Mouse (Mus musculus) naive thymus-derived CD4-positive, alpha-beta T cell, adult 2 months (primary cell): ENCODE results near the gene Pde12.
"Not testable (repeated sequence)": the region's sequence is repeated elsewhere in the genome, so short reads cannot be mapped to it uniquely, and the experiment has no call there.

Experiments used
- DNase-seq: peaks from one replicate; pipeline ENCODE4 v3.0.0-alpha.2; 2011; ENCODE audit warnings: low read depth

Pde12 gene

GRCm38 (mm10) chr14:26669292-26670073, at the start of gene Pde12:
TSS of gene Pde12 (minus strand) at chr14:26669883.
- peak; percentile 92 for DNase-seq

DNA sequence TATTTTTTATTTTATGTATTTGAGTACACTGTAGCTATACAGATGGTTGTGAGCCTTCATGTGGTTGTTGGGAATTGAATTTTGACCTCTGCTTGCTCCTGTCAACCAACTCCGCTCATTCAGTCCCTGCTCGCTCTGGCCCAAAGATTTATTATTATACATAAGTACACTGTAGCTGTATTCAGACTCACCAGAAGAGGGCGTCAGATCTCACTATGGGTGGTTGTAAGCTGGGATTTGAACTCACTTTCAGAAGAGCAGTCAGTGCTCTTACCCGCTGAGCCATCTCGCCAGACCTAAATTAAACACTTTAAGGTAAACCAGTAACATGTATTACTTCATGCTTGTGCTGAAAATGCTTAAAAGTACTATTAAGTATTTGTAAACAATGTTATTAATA, 35.6 kb upstream of the Pde12 start:
- DNase-seq: peak; percentile 2

DNA sequence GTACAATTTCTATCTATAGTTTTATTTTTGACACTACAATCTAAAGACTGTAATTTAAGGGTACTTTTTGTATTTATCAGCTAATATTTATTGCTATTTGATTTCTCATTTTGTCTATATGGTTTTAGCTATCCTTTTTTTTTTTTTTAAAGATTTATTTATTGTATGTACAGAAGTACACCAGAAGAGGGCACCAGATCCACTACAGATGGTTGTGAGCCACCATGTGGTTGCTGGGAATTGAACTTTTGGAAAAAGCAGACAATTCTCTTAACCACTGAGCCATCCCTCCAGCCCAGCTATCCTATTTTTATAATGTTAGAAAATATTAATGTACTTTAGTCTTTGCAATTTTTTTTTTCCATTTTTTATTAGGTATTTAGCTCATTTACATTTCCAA, 28.2 kb upstream of the Pde12 start:
- DNase-seq: peak; percentile 62

DNA sequence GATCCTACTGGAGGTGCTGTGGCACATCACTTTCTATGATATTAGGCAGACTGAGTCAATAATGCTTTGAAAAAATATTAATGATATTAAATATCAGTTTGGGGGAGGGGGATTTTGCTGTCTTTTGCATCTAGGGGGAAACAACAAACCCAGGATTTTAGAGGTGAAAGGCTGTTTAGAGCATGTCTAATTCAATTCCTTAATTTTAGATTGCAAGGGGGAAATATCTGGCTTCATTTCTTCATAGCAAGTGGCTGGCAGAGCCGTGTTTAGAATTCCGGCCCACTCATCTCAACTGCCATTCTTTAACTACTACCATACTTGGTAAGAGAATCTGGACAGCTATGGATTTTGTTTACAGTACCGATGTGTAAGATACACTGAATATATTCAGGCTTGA, 23.3 kb upstream of the Pde12 start, which contains the start of gene Dnah12:
TSS of gene Dnah12 (plus strand) at position 301 of the 400 bp plus-strand sequence.
- DNase-seq: no peak

DNA sequence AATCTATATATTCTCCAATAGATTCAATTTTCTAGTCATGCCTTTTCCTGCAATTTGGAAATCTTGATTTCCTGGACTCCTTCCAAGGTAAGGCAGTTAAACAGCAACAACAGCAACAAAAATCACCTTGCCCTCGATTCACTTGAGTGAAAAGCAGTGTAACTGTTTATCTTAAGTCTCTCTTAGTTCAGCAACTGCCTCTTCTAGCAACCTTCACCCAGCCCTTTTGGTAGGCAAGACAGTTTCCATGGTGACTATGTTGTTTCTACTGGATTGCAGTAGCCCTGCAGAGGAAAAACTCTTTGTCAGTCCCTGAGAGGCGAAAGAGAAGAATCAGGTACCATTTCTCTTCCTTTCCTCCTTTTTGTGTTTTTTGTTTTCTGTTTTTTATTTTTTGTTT, 21.7 kb upstream of the Pde12 start:
- DNase-seq: no peak

DNA sequence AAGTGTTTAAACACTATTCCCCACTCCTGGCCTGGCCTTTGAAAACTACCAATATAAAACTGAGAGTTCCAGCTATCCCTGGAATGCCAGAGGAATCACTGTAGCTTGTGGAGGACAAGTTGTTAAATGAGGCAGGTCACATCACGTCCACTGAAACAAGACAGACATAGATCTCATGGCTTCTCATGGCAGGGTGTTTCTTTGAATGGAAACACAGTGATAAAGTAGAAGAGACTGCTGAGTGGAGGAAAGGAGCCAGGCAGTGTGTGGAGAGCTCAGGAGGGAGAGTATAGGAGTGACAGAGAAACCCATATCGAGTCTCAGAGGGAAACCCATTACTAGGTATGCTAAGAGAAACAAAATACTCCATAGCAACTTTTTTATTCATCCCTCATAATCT, 21.0 kb upstream of the Pde12 start:
- no peak for DNase-seq

- peak; percentile 14 for DNase-seq
Observed at GRCm38 (mm10) chr14:26675791-26676190, 6.1 kb upstream of the Pde12 start.

GRCm38 (mm10) chr14:26675371-26675770, 5.7 kb upstream of the Pde12 start:
- peak; percentile 22 for DNase-seq

- DNase-seq: not testable (repeated sequence)
Observed at GRCm38 (mm10) chr14:26674476-26675169, 4.9 kb upstream of the Pde12 start.

GRCm38 (mm10) chr14:26671870-26672615, 2.4 kb upstream of the Pde12 start:
- DNase-seq: peak; percentile 42

DNA sequence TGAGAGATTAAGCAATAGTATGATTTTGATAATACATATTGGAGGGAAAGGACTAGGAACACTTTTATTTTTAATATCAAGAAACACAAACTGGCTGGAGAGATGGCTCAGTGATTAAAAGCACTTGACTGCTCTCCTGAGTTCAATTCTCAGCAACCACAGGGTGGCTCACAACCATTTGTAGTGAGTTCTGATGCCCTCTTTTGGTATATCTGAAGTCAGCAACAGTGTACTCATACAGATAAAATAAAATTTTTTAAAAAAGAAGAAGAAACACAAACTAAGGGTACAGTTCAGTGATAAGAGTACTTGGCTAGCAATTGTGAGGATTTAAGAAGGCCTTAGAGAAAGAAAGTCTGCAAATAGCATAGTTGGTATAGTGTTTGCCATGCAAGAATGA, 1.3 kb upstream of the Pde12 start:
- DNase-seq: peak; percentile 12

DNA sequence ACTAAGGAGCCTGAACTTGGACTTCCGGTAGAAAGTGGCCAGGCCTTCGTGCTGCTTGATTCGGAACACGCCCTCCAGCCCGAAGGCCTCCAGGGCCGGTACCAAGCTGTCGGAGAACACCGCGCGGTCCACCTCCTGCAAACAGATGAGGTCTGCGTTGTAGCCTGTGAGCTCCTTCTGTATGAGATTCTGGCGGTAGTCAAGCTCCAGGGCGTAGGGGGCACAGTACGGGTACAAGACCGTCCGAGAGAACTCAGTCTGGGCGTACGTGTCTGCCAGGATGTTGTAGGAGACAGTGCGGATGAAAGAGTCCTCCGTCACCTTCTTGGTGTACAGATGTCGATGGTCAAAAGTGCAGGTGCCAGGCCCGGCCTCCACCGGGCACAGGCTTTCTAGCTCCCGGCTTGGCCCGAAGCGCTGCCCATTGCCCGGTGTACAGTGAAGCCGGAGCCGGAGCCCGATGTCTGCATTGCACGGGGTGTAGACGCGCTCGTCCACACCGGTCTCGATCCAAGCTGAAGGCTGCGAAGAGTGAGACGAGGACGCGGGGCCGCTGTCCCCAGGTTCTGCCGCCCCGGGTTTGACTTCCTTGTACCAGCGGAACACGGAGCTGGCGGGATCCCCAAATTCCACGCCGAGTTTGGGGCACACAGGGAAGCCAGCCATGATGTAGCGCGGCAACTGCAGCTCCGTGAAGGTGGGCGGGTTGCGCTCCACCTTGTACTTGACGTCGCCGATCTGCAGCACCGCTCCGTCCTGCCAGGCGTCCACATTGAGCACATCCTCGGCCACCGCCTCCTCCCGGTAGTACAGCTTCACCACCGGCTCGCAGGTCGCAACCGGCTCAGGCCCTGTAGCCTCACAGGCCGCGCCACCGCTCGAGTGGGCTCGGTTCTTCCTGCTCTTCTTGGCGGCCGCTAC, 1.1 kb downstream of the Pde12 start:
- DNase-seq: peak; percentile 52

- peak; percentile 18 for DNase-seq
Observed at GRCm38 (mm10) chr14:26667991-26668370, 1.7 kb downstream of the Pde12 start.

DNA sequence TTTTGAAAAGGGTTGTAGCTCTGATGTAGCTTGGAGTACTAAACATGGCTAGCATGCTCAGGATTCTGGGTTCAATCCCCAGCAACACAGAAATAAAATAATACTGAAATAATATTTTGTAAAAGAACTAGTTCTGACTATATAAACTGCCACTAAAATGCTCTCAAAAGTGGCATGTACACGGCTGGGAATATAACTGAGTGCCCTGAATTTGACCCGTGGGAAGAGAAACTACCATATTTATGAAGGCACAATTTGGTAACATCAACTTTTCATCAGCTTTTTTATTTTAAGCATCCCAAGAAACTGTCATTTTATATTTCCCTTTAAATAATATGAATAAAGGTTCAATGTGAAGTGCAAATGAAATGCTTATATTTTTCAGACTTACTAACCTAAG, 5.8 kb downstream of the Pde12 start:
- no peak for DNase-seq

- no peak for DNase-seq
Observed at GRCm38 (mm10) chr14:26662488-26662887, 7.2 kb downstream of the Pde12 start.

DNA sequence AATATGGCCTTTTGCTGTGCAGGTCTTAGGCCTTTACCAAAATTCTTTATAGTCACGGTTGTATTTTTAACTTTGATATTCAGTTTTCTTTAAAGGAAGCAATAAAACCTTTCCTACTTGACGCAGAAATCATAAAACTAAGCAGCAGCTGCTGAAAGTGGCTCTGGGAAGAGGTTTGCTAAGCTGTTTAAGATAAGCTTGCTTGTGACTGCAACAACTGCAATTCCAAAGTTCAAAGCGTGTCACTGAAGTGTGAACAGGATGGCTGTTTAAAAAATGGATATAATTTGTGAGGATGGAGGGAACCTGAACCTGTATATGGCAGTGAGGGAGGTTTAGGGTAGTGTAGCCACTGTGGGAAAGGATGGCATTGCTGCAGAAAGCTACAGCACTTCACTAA, 7.7 kb downstream of the Pde12 start:
- no peak for DNase-seq

DNA sequence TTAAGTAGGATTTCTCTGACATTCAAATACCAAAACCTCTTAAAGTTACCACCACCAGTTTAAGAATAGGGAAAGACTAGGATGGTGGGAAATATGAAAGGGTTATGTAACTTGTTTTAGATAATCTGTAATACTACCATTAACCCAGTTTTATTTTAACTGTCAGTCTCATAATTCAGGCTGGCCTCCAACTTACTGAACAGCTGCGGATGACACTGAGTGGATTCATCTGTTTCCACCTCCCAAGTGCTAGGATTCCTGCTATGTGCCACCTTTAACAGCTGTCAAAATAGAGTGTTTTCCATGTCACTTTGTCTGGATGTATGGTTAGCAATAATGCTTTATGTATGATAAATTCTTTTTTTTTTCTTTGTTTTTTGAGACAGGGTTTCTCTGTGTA, 9.4 kb downstream of the Pde12 start:
- no peak for DNase-seq

- DNase-seq: no peak
Observed at GRCm38 (mm10) chr14:26658178-26658577, 11.5 kb downstream of the Pde12 start.

- peak; percentile 71 for DNase-seq
Observed at GRCm38 (mm10) chr14:26651901-26652300, 17.8 kb downstream of the Pde12 start.

- DNase-seq: no peak
Observed at GRCm38 (mm10) chr14:26647811-26648210, 21.9 kb downstream of the Pde12 start.

DNA sequence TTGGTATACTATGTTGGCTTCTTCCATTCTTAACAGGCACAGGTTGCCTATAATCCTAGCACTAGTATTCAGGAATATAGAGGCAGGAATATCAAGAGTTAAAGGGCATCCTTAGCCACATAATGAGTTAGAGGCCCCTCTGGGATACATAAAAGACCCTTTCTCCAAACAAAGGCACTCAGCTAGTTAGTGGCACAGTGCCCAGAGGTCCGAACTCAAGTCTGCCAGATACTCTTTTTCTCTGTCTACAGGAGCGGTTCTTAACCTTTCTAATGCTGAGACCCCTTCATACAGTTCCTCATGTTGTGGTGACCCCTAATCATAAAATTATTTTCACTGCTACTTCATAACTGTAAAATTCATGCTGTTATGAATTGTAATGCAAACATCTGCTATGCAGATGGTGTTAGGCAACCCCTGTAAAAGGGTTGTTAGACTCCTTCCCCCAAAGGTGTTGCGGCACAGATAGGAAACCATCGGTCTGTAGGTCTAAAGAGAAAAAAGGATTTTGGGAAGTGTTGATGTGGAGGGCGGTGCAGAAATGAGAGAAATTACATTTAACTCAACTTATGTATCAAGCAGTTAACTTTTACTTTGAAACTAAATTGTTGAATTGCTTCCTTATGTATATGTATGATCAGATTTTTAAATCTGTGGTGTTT, 23.6 kb downstream of the Pde12 start:
- DNase-seq: peak; percentile 14
